Mouse (Mus musculus) CD8-positive naive resting alpha-beta T cell, adult 2 months (primary cell): ENCODE measurements around the gene Ctbp2.

Experiments
- DNase-seq, 2 experiments: peaks; one replicate each; pipeline ENCODE4 v3.0.0; 2022; ENCODE audit warnings: low read depth in 2 of 2, low spot score in 2 of 2

Gene Ctbp2

GRCm38 (mm10) chr7:133044721-133045120 is 79.4 kb downstream of the Ctbp2 start:
- DNase-seq = no peak

- no peak for DNase-seq
Measured at GRCm38 (mm10) chr7:133041784-133042183, 82.4 kb downstream of the Ctbp2 start.

GRCm38 (mm10) chr7:133040688-133041345 is 83.3 kb downstream of the Ctbp2 start:
- no peak for DNase-seq

GRCm38 (mm10) chr7:133039556-133040255 is 84.4 kb downstream of the Ctbp2 start:
- DNase-seq = no peak

GRCm38 (mm10) chr7:133037618-133038017 is 86.5 kb downstream of the Ctbp2 start:
- DNase-seq = no peak

- no peak for DNase-seq
Measured at GRCm38 (mm10) chr7:133037217-133037616, 86.9 kb downstream of the Ctbp2 start.

GRCm38 (mm10) chr7:133035901-133036300 is 88.3 kb downstream of the Ctbp2 start:
- DNase-seq = no peak

- no peak for DNase-seq
Measured at GRCm38 (mm10) chr7:133032589-133033203, 91.5 kb downstream of the Ctbp2 start.

GRCm38 (mm10) chr7:133029496-133030047 is 94.6 kb downstream of the Ctbp2 start:
- no peak for DNase-seq

GRCm38 (mm10) chr7:133029004-133029403 is 95.2 kb downstream of the Ctbp2 start:
- no peak for DNase-seq

- DNase-seq = no peak
Measured at GRCm38 (mm10) chr7:133027930-133028329, 96.2 kb downstream of the Ctbp2 start.

GRCm38 (mm10) chr7:133024694-133025093 is 99.5 kb downstream of the Ctbp2 start:
- DNase-seq = no peak

GRCm38 (mm10) chr7:133019481-133020020 is 104.6 kb downstream of the Ctbp2 start:
- no peak for DNase-seq

GRCm38 (mm10) chr7:133018961-133019360 is 105.2 kb downstream of the Ctbp2 start:
- DNase-seq = no peak

- DNase-seq = no peak
Measured at GRCm38 (mm10) chr7:133015416-133016070, 108.6 kb downstream of the Ctbp2 start.

- no peak for DNase-seq
Measured at GRCm38 (mm10) chr7:133014631-133015030, 109.5 kb downstream of the Ctbp2 start.

- DNase-seq = no peak
Measured at GRCm38 (mm10) chr7:133013923-133014322, 110.2 kb downstream of the Ctbp2 start.

- no peak for DNase-seq
Measured at GRCm38 (mm10) chr7:133012637-133013366, 111.4 kb downstream of the Ctbp2 start.

GRCm38 (mm10) chr7:133011611-133012010 is 112.5 kb downstream of the Ctbp2 start:
- no peak for DNase-seq

GRCm38 (mm10) chr7:133011191-133011590 is 113.0 kb downstream of the Ctbp2 start:
- DNase-seq = no peak
